Mouse (Mus musculus) left cerebral cortex, postnatal 14 days (tissue): ENCODE results near the gene Sorbs2. TPM values are rescaled to one million over a fixed set of nuclear protein-coding genes. Genes with fewer than 3 reads are reported as not detected.
A peak's percentile ranks its signal among the peaks of the same experiment; 100 is the strongest.

ENCODE experiments used
- DNase-seq, 2 experiments: peaks; one replicate each; pipeline ENCODE4 v3.0.0; 2021 to 2022; ENCODE audit warnings: low spot score in 2 of 2, mixed read lengths in 1 of 2
- intact Hi-C: fragments of 180-260 bp; cut with DNase I; formaldehyde crosslinking; loops from one replicate; pipeline ENCODE4 v1.15.1; 2025
- total RNA-seq, 2 experiments: library from RNA; stranded (reverse); gene quantifications; 2 replicates each; pipeline ENCODE4 v1.2.3; 2021

The Sorbs2 gene
- total RNA-seq, 2 experiments from 2014 or later, result 258 to 338 TPM

GRCm38 (mm10) chr8:45610426-45611215 is 103.0 kb downstream of the Sorbs2 start:
- DNase-seq, result no peak
- intact Hi-C loops, result no loop called here

DNA sequence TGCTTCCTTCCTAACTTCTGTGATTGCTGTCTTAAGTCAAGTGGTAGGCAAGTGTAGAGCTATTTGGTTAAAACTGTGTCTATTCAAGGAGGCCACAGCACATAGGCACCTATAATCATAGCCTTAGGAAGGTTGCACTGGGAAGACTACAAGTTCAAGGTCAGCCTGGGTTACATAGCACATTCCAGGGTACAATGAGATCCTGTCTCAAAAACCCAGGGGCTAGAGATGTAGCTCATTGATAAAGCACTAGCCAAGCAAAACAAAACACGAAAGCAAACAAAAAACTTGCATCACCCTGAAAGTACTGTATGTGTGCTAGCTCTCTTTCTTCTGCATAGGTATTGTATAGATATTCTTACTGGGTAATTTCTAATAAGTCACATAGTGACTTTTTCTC is 103.7 kb downstream of the Sorbs2 start:
- no peak for DNase-seq
- intact Hi-C loops, result no loop called here

DNA sequence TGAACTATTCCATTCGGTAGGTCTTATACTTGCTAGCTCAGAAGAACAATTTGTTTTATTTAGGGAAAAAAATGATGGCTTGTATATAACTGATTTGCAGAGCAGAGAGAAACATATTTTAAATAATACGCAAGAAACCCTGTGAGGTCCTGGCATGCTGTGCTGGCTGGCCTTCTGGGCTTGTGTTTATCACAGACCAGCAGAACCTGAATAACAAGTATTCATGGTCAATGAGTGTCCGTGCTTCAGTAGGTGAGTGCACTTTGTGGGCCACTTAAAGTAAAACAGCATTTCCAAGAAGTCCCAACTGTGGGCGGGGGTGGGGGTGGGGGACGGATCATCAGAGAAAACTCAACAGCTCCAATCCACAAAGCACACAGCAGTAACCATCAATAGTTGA is 107.0 kb downstream of the Sorbs2 start:
- intact Hi-C loops, result no loop called here
- DNase-seq, result no peak

DNA sequence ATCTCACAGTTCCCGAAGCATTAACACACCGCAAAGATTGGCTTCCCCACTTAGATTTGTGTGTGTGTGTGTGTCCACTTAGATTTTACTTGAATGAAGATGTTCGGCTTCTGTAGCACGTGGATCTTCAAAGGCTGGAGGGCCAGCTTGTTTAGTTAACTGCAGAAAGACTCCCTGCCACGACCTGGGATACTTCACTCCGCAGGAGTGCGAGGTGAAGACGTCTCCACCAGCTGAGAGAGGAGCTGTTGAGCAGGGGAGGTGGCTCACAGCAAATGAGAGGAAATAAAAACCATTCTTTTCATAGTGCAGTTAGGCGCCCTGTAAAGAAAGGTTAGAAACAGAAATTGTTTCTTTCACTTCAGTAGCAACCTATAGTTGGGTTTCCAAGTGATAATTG is 107.5 kb downstream of the Sorbs2 start:
- intact Hi-C loops, result no loop called here

DNA sequence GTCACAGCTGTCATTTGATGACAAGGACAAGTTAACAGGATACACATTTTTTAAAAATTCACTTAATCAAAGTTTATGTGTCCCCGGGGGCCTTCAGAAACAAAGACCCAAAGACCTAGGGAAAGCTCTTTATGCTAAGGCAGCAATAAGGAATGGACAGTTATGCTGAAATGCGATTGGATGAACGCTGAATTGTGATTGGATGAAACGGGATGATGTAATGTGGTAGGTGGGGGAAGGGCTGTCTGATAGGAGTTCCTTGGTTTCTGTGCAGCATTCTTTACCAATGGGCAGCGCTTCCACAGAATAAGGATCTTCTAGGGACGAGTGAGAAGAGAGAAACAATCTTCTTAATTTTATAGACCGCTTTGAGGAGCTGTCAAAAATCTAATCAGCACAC is 108.0 kb downstream of the Sorbs2 start:
- intact Hi-C loops, result no loop called here
- no peak for DNase-seq

More for the DNA sequence above, 107.5 kb downstream of the Sorbs2 start:
- no peak for DNase-seq

GRCm38 (mm10) chr8:45621576-45622178 is 114.1 kb downstream of the Sorbs2 start:
- intact Hi-C loops, result loop anchor here (10.0 kb wide), 1 partner anchor 167 kb away; no protein-coding TSS in a partner anchor
- DNase-seq, result no peak

DNA sequence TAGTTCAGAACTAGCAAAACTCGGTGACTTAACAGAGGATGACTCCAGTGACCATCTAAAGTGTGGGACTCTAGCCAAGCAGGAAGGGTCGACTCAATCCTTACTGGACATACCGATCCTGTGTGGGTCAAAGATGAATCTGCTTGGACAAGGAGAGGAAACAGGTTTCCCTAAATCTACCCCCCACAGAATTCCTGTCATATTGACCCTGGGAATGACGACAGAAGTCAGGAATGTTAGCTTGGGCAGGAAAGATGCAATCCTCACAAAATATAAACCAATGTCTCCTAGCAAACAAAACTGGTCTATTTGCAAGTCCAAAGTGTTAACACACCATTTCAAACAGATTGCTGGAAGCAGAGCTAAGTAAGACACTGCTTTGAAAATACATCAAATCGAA is 118.8 kb downstream of the Sorbs2 start:
- intact Hi-C loops, result loop anchor here (5.0 to 10.0 kb wide), 2 partner anchors 69 to 172 kb away; no protein-coding TSS in a partner anchor
- DNase-seq, result no peak

DNA sequence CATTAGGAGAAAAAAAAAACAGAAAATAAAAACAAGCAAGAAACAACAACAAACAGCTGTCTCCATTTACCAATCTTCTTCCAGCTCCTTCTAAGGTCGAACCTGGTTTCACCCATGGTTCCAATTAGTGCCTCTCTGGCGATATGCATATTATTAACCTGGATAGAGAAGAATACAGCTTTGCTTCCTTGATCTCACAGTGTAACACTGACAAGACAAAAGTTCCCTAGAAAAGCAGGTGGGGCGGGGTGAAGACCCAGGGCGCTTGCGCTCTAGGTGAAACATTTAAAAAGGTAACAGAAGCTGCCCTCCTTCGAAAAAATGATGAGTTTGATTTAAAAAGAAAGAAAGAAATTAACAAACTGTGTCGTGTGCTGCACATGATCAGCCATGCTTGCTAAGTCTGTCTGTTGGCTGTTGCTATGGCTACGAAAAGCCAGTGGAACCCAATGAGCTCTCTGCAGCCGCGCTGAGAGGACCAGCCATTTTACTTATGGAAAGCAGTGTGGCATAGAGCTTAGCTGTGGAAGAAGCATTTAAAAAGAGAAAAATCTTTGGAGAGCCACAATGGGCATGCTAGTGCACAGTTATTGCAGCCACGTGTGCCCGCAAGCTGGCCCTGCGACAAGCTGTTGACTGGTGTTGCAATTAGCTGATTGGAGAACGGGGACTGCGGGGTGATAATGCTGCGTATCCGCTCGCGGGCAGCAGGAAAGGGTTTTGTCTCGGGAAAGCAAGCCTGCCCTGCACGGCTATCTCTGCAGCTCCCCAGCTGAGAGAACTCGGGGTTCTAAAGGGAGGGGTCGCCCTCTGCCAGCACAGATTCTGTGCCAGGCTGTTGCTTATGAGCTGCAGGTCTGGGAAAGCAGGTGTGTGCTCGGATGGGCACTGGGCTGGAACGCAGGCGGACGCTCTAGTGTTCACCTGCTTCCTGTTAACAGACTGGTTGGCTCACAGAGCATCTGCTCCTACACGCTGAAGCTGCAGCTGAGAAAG is 120.0 kb downstream of the Sorbs2 start:
- peak; percentile 85 to 94 for DNase-seq
- intact Hi-C loops, result loop anchor here (5.0 to 10.0 kb wide), 2 partner anchors 70 to 173 kb away; no protein-coding TSS in a partner anchor

DNA sequence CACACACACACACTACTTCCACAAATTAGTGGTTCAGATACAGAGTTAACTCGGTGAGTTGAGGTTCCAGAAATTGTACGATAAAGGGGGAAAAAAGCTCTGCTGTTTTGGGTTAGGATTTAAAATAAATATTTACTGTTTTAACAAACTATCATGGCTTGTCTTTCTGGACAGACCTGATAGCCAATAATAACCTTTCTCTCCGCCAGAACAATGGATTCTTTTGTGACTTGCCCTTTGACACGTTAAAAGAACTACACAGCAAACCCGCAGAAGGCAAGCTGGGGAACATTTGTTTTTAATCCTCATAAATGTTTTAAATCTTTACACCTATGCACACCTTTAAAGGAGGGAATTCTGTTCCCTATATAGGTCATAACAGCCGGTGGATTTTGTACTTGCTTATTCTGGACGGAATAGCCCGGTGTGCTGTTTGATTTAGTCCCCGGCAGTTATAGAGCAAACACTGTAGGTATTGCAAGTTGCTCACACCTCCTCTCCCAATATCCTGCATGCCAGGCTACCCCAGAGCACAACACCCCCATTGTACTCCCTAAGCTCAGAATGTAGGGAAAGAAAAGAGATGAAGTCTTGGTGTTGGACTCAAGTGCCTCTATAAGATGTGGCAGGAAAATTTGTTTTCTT is 121.0 kb downstream of the Sorbs2 start:
- intact Hi-C loops, result loop anchor here (5.0 to 10.0 kb wide), 2 partner anchors 71 to 174 kb away; no protein-coding TSS in a partner anchor
- no peak for DNase-seq

GRCm38 (mm10) chr8:45629066-45629430 is 121.5 kb downstream of the Sorbs2 start:
- DNase-seq, result no peak
- intact Hi-C loops, result loop anchor here (5.0 to 10.0 kb wide), 2 partner anchors 72 to 174 kb away; no protein-coding TSS in a partner anchor

- no peak for DNase-seq
- intact Hi-C loops, result no loop called here
Observed at GRCm38 (mm10) chr8:45631023-45631422, 123.4 kb downstream of the Sorbs2 start.

- intact Hi-C loops, result no loop called here
- DNase-seq, result no peak
Observed at GRCm38 (mm10) chr8:45635155-45635554, 127.6 kb downstream of the Sorbs2 start.

- intact Hi-C loops, result no loop called here
- DNase-seq, result no peak
Observed at GRCm38 (mm10) chr8:45637745-45638144, 130.2 kb downstream of the Sorbs2 start.

GRCm38 (mm10) chr8:45639444-45639843 is 131.9 kb downstream of the Sorbs2 start:
- intact Hi-C loops, result no loop called here
- no peak for DNase-seq

DNA sequence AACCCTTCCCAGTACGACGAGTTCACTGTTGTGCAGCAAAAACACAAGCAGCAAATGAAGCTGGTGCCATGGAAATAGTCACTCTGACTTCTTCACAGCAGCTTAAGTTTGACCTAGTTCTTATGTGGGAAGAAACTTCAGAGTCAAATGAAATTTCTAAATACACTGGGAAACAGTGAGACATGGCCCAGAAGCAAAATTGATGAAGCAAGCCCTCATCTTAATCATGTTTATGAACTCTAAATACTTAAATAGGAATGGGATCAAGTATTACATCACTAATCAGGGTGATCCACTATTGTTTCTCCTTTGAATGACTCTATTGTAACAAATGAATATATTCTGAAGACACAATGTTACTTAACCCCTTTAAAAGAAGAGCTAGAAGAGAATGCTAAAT is 137.1 kb downstream of the Sorbs2 start:
- intact Hi-C loops, result no loop called here

GRCm38 (mm10) chr8:45649063-45649462 is 141.5 kb downstream of the Sorbs2 start:
- no peak for DNase-seq
- intact Hi-C loops, result no loop called here

More for the DNA sequence above, 137.1 kb downstream of the Sorbs2 start:
- DNase-seq, result no peak

- intact Hi-C loops, result no loop called here
Observed at GRCm38 (mm10) chr8:45649966-45650365, 142.4 kb downstream of the Sorbs2 start.

GRCm38 (mm10) chr8:45658021-45658420 is 150.4 kb downstream of the Sorbs2 start:
- DNase-seq, result no peak
- intact Hi-C loops, result no loop called here

More at GRCm38 (mm10) chr8:45649966-45650365, 142.4 kb downstream of the Sorbs2 start:
- DNase-seq, result no peak
